Mouse (Mus musculus): Measurements from ENCODE around the gene Rtn4rl2.

DNA sequence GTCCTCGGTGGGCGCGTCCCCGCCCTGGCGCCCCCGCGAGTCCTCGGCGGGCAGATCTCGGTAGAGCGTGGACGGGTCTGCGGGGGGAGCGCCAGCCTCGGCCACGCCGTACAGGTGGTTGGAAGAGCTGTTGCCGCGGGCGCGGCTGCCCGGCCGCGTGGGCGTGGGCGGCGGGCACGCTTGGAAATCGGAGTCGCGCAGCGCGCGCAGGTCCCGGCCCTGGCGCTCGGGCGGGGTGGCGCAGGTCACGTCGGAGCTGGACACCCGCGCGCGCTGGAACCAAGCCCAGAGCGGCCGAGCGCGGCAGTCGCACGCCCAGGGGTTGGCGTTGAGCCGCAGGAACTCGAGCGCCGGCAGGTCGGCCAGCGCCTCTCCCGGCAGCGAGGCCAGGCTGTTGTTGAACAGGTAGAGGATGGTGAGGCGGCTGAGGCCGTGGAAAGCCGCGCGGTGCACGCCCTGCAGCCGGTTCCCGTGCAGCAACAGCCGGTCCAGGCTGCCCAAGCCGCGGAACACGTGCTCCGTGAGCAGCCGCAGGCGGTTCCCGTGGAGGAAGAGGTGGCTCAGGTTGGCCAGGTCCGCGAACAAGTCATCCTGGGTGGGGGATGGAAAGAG, 14.3 kb downstream of the Rtn4rl2 start:
- no peak for TF ChIP-seq CTCF (IDR thresholded peaks at IDR 0.05; ENCODE audit: extremely low read depth, insufficient read length, insufficient replicate concordance, low read depth, low read length)
- TF ChIP-seq POLR2A (IDR thresholded peaks at IDR 0.05; ENCODE audit: low read depth, low read length): no peak

Data from small intestine, adult 2 months (tissue).